Mouse (Mus musculus) hindbrain, postnatal 0 days (tissue): ENCODE measurements around the gene Macrod2. TPM values are rescaled to one million over a fixed set of nuclear protein-coding genes. Genes with fewer than 3 reads are reported as not detected.

Experiments used
- ATAC-seq: fragments of 200-750 bp; cut with Nextera tagmentation; 2 replicates; pipeline ENCODE4 v1.8.0; 2017; ENCODE audit warnings: mild to moderate bottlenecking, moderate TSS enrichment, moderate library complexity
- DNase-seq: peaks from one replicate; pipeline ENCODE4 v3.0.0-alpha.2; 2015; ENCODE audit warnings: low spot score
- H3K27ac ChIP-seq: fragments of 300-500 bp; sonication (generic); 2 replicates; pipeline ENCODE4 v1.5.1; 2014; ENCODE audit warnings: mild to moderate bottlenecking
- H3K27me3 ChIP-seq: fragments of 300-500 bp; sonication (generic); 2 replicates; pipeline ENCODE4 v1.6.1; 2014; ENCODE audit warnings: low read length, mixed read lengths; ENCODE audit not compliant: insufficient read depth
- H3K36me3 ChIP-seq: fragments of 300-500 bp; sonication (generic); 2 replicates; pipeline ENCODE4 v1.6.1; 2014; ENCODE audit warnings: low read length, mixed read lengths; ENCODE audit not compliant: insufficient read depth
- H3K4me1 ChIP-seq: fragments of 300-500 bp; sonication (generic); 2 replicates; pipeline ENCODE4 v1.6.1; 2014; ENCODE audit warnings: antibody characterized with exemption, low read length, mixed read lengths; ENCODE audit not compliant: insufficient read depth
- H3K4me2 ChIP-seq: fragments of 300-500 bp; sonication (generic); 2 replicates; pipeline ENCODE4 v1.6.1; 2014; ENCODE audit warnings: low read depth, mild to moderate bottlenecking, low read length, moderate library complexity, mixed read lengths
- H3K4me3 ChIP-seq: fragments of 300-500 bp; sonication (generic); 2 replicates; pipeline ENCODE4 v1.5.1; 2014; ENCODE audit warnings: low read length
- H3K9ac ChIP-seq: fragments of 300-500 bp; sonication (generic); replicated peaks from 2 replicates; pipeline ENCODE4 v1.6.1; 2014; ENCODE audit warnings: mild to moderate bottlenecking, low read length, moderate library complexity, mixed read lengths
- H3K9me3 ChIP-seq: fragments of 300-500 bp; sonication (generic); 2 replicates; pipeline ENCODE4 v1.6.1; 2016; ENCODE audit warnings: low read length, mixed read lengths
- CTCF ChIP-seq: IDR thresholded peaks from 2 replicates; pipeline ENCODE4 v1.5.1; 2016; ENCODE audit warnings: antibody characterized with exemption, control low read depth, low read depth
- WGBS: fragments of 180-500 bp; shearing (Covaris S2); extraction: QIAGEN DNeasy Blood & Tissue Kit; methylation state at CpG from one replicate; pipeline ENCODE4 v1.1.7; 2014; 5-methylcytosine and 5-hydroxymethylcytosine counted together
- polyA plus RNA-seq: library from polyadenylated mRNA; unstranded; fragments of >200 nt; fragmentation: Nextera tagmentation; extraction: Ambion mirVana; gene quantifications from 2 replicates; pipeline ENCODE4 v1.2.1, GENCODE M21; 2015
- total RNA-seq: library from RNA; depleted of rRNA; stranded (reverse); fragments of >200 nt; gene quantifications from 2 replicates; pipeline ENCODE4 v1.2.3, GENCODE M21; 2014

Macrod2 gene
- total and polyA plus RNA-seq, 2 experiments from 2014 or later: 18.3 to 60.0 TPM

DNA sequence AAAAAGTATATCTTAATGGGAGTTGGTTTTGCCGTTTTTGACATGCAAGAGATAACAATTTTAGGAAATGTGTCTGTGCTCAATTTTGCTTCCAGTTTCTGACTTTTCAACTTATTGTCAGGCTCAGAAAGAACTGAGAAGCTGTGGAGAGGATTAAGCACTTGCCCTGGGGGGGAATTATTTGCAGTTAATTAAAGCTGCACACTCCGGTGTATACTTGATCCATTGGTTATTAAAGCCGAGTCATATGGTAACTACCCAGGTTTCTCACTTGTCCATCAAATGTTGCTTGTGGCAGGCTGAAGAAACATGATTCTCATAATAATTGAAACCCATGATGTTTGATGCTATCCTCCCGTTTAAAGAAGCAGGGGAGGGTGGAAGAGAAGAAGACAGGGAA, 1899.7 kb downstream of the Macrod2 start:
- ATAC-seq (no peak), DNase-seq (peak; percentile 32)
- Histone ChIP-seq H3K4me3 (no peak overlapping the region), H3K27ac (no peak overlapping the region), H3K4me2 (no peak overlapping the region), H3K4me1 (no peaks in the 10 kb centered on the region), H3K36me3 (no peaks in the 10 kb centered on the region), H3K9me3 (no peaks in the 10 kb centered on the region), H3K9ac (no peak overlapping the region), H3K27me3 (no peaks in the 10 kb centered on the region)
- 54% methylated on average over 4 of the region's 4 CpGs for WGBS
- no peak for TF ChIP-seq CTCF

GRCm38 (mm10) chr2:142303098-142303911, 1908.2 kb downstream of the Macrod2 start:
- ATAC-seq: no peak
- TF ChIP-seq CTCF: no peak
- H3K27ac ChIP-seq: no peak overlapping the region
- H3K4me1 ChIP-seq: no peaks in the 10 kb centered on the region
- no peak overlapping the region for H3K4me2 ChIP-seq
- H3K9me3 ChIP-seq: no peaks in the 10 kb centered on the region
- no peaks in the 10 kb centered on the region for H3K36me3 ChIP-seq
- no peak overlapping the region for H3K9ac ChIP-seq
- no peaks in the 10 kb centered on the region for H3K27me3 ChIP-seq
- no peak for DNase-seq
- no peak overlapping the region for H3K4me3 ChIP-seq
- WGBS: 20% methylated on average over 2 of the region's 2 CpGs

DNA sequence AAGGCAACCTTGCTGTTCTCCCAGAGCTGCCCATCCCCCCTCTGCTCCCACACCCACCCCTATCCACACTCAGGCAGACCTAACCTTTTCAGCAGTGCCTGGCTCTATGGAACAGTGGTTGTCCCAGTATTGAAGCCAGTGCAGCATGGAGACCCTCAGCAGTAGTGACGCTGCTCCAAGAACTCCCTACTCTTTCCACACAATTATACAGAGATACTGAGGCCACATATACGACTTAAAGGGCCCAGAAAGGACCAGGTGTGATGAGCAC, 1908.7 kb downstream of the Macrod2 start:
- Histone ChIP-seq H3K4me3 (no peak overlapping the region), H3K4me2 (no peak overlapping the region), H3K27me3 (no peaks in the 10 kb centered on the region), H3K9me3 (no peaks in the 10 kb centered on the region), H3K4me1 (no peaks in the 10 kb centered on the region), H3K27ac (no peak overlapping the region), H3K9ac (no peak overlapping the region), H3K36me3 (no peaks in the 10 kb centered on the region)
- DNase-seq (no peak), ATAC-seq (no peak)
- no peak for TF ChIP-seq CTCF
- 55% methylated on average over 2 of the region's 2 CpGs for WGBS

GRCm38 (mm10) chr2:142323158-142323557, 1928.0 kb downstream of the Macrod2 start:
- 50% methylated on average over 3 of the region's 3 CpGs for WGBS
- 0 out of 2 replicates have a peak, but pooled peaks have one; percentile 45 for ATAC-seq

DNA sequence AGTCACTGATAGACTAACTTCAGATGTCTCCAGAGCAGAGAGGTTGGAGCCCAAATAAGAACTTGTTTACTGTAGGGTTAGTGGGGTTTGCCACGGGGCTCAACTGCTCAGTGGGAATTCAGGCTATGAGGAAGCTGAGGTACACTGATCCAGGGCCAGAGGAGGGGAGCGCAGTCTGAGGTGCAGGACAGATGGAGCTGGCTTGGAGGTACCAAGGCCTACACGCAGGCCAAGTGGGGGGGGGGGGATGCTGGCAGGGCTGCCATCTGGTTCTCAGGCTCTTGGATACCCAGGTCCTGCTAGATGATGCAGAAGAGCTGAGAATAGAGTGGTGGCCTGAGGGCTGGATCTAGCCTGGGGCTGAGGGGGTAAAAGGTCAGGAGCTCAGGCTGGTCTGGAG, 1931.6 kb downstream of the Macrod2 start:
- Histone ChIP-seq H3K27me3 (no peaks in the 10 kb centered on the region), H3K27ac (no peak overlapping the region)
- WGBS: 93% methylated on average over 3 of the region's 3 CpGs

More at GRCm38 (mm10) chr2:142323158-142323557, 1928.0 kb downstream of the Macrod2 start:
- TF ChIP-seq CTCF: no peak
- Histone ChIP-seq H3K36me3 (no peaks in the 10 kb centered on the region), H3K9me3 (no peaks in the 10 kb centered on the region), H3K4me3 (no peak overlapping the region), H3K4me2 (no peak overlapping the region), H3K27ac (no peak overlapping the region), H3K9ac (no peak overlapping the region), H3K27me3 (no peaks in the 10 kb centered on the region), H3K4me1 (no peaks in the 10 kb centered on the region)
- DNase-seq: peak; percentile 10

GRCm38 (mm10) chr2:142329761-142330160, 1934.7 kb downstream of the Macrod2 start:
- no peak for ATAC-seq
- TF ChIP-seq CTCF: no peak
- no peak overlapping the region for H3K4me3 ChIP-seq
- no peak overlapping the region for H3K9ac ChIP-seq
- no peaks in the 10 kb centered on the region for H3K27me3 ChIP-seq
- no peak overlapping the region for H3K27ac ChIP-seq
- no peaks in the 10 kb centered on the region for H3K9me3 ChIP-seq
- no peak overlapping the region for H3K4me2 ChIP-seq
- peak; percentile 14 for DNase-seq
- no peaks in the 10 kb centered on the region for H3K36me3 ChIP-seq
- WGBS: 53% methylated on average over 7 of the region's 7 CpGs
- 0 out of 2 replicates have a peak, but pooled peaks cover under 1% of the 10 kb centered on the region for H3K4me1 ChIP-seq

More for the DNA sequence above, 1931.6 kb downstream of the Macrod2 start:
- DNase-seq: no peak
- Histone ChIP-seq H3K4me3 (no peak overlapping the region), H3K4me1 (no peaks in the 10 kb centered on the region), H3K9ac (no peak overlapping the region), H3K9me3 (no peaks in the 10 kb centered on the region), H3K36me3 (no peaks in the 10 kb centered on the region), H3K4me2 (no peak overlapping the region)
- TF ChIP-seq CTCF: no peak
- ATAC-seq: no peak

- no peaks in the 10 kb centered on the region for H3K27me3 ChIP-seq
- H3K4me3 ChIP-seq: no peak overlapping the region
- H3K36me3 ChIP-seq: no peaks in the 10 kb centered on the region
- no peak overlapping the region for H3K9ac ChIP-seq
- ATAC-seq (peak; percentile 85), DNase-seq (peak; percentile 78)
- no peak for TF ChIP-seq CTCF
- peaks cover 6% of the 10 kb centered on the region; the same call in 1 of the 2 replicates for H3K4me1 ChIP-seq
- 11% methylated on average over 7 of the region's 7 CpGs for WGBS
- no peaks in the 10 kb centered on the region for H3K9me3 ChIP-seq
- H3K4me2 ChIP-seq: peak overlapping the region; percentile 27
- peak overlapping the region; percentile 57; the same call in 1 of the 2 replicates for H3K27ac ChIP-seq
Measured at GRCm38 (mm10) chr2:142334441-142335102, 1939.5 kb downstream of the Macrod2 start.
